Mouse (Mus musculus): Measurements from ENCODE around the gene Foxl2. TPM values are rescaled to one million over a fixed set of nuclear protein-coding genes. Genes with fewer than 3 reads are reported as not detected.

Gene Foxl2
- total RNA-seq, 2 experiments from 2014 or later = 1.6 to 2.4 TPM

GRCm38 (mm10) chr9:98961591-98962477, 6.7 kb downstream of the Foxl2 start:
- intact Hi-C loops (cut with DNase I) = no loop called here
- no peak for DNase-seq

- DNase-seq = no peak
- intact Hi-C loops (cut with DNase I) = no loop called here
Observed at GRCm38 (mm10) chr9:98962478-98963142, 7.5 kb downstream of the Foxl2 start.

- no peak for DNase-seq
- intact Hi-C loops (cut with DNase I) = no loop called here
Observed at GRCm38 (mm10) chr9:98963661-98964060, 8.6 kb downstream of the Foxl2 start.

GRCm38 (mm10) chr9:98965084-98965483, 10.0 kb downstream of the Foxl2 start:
- intact Hi-C loops (cut with DNase I) = no loop called here
- peak; percentile 77 for DNase-seq

GRCm38 (mm10) chr9:98973101-98973521, 18.0 kb downstream of the Foxl2 start:
- intact Hi-C loops (cut with DNase I) = loop anchor here (10.0 kb wide), 2 partner anchors 402 to 472 kb away; no protein-coding TSS in a partner anchor
- no peak for DNase-seq

- intact Hi-C loops (cut with DNase I) = loop anchor here (10.0 kb wide), 2 partner anchors 401 to 471 kb away; no protein-coding TSS in a partner anchor
- no peak for DNase-seq
Observed at GRCm38 (mm10) chr9:98973561-98973960, 18.5 kb downstream of the Foxl2 start.

- intact Hi-C loops (cut with DNase I) = loop anchor here (10.0 kb wide), 2 partner anchors 400 to 470 kb away; no protein-coding TSS in a partner anchor
- DNase-seq = no peak
Observed at GRCm38 (mm10) chr9:98974898-98975297, 19.8 kb downstream of the Foxl2 start.

GRCm38 (mm10) chr9:98976081-98976480, 21.0 kb downstream of the Foxl2 start:
- intact Hi-C loops (cut with DNase I) = loop anchor here (10.0 kb wide), 2 partner anchors 399 to 469 kb away; no protein-coding TSS in a partner anchor
- no peak for DNase-seq

GRCm38 (mm10) chr9:98976520-98976919, 21.4 kb downstream of the Foxl2 start:
- intact Hi-C loops (cut with DNase I) = loop anchor here (10.0 kb wide), 2 partner anchors 398 to 468 kb away; no protein-coding TSS in a partner anchor
- no peak for DNase-seq

- DNase-seq = peak; percentile 90
- intact Hi-C loops (cut with DNase I) = loop anchor here (10.0 kb wide), 2 partner anchors 395 to 465 kb away; no protein-coding TSS in a partner anchor
Observed at GRCm38 (mm10) chr9:98979431-98980416, 24.6 kb downstream of the Foxl2 start.

- intact Hi-C loops (cut with DNase I) = no loop called here
Observed at GRCm38 (mm10) chr9:98985800-98986475, 30.9 kb downstream of the Foxl2 start, which contains the start of gene Faim. Faim (plus strand) TSS chr9:98986373.

GRCm38 (mm10) chr9:98986476-98987096, 31.5 kb downstream of the Foxl2 start:
- DNase-seq = no peak
- intact Hi-C loops (cut with DNase I) = no loop called here

More at GRCm38 (mm10) chr9:98985800-98986475, 30.9 kb downstream of the Foxl2 start, which contains the start of gene Faim:
- peak; percentile 100 for DNase-seq

- no peak for DNase-seq
- intact Hi-C loops (cut with DNase I) = no loop called here
Observed at GRCm38 (mm10) chr9:98987131-98987530, 32.0 kb downstream of the Foxl2 start.

- no peak for DNase-seq
- intact Hi-C loops (cut with DNase I) = no loop called here
Observed at GRCm38 (mm10) chr9:98994103-98994502, 39.0 kb downstream of the Foxl2 start.

- intact Hi-C loops (cut with DNase I) = no loop called here
- DNase-seq = peak; percentile 80
Observed at GRCm38 (mm10) chr9:98999881-99000339, 44.8 kb downstream of the Foxl2 start.

GRCm38 (mm10) chr9:99001326-99001725, 46.2 kb downstream of the Foxl2 start:
- no peak for DNase-seq

More at GRCm38 (mm10) chr9:99001326-99001725, 46.2 kb downstream of the Foxl2 start:
- intact Hi-C loops (cut with DNase I) = no loop called here
